Mouse (Mus musculus) stomach, postnatal 0 days (tissue): Measurements from ENCODE around the gene Plin4. TPM values are rescaled to one million over a fixed set of nuclear protein-coding genes. Genes with fewer than 3 reads are reported as not detected.

Experiments used
- ATAC-seq: fragments of 200-750 bp; cut with Nextera tagmentation; 2 replicates; pipeline ENCODE4 v1.8.0; 2017; ENCODE audit not compliant: low FRiP score, low TSS enrichment
- DNase-seq: peaks from one replicate; pipeline ENCODE4 v3.0.0-alpha.2; 2016; ENCODE audit warnings: low spot score
- H3K27ac ChIP-seq: fragments of 300-500 bp; sonication (generic); replicated peaks from 2 replicates; pipeline ENCODE4 v1.5.1; 2014; ENCODE audit warnings: mild to moderate bottlenecking, control low read depth
- H3K27me3 ChIP-seq: fragments of 300-500 bp; sonication (generic); 2 replicates; pipeline ENCODE4 v1.6.1; 2014; ENCODE audit warnings: low read length; ENCODE audit not compliant: control insufficient read depth, insufficient read depth
- H3K36me3 ChIP-seq: fragments of 300-500 bp; sonication (generic); 2 replicates; pipeline ENCODE4 v1.6.1; 2014; ENCODE audit warnings: low read length, mixed read lengths; ENCODE audit not compliant: control insufficient read depth, insufficient read depth
- H3K4me1 ChIP-seq: fragments of 300-500 bp; sonication (generic); replicated peaks from 2 replicates; pipeline ENCODE4 v1.6.1; 2014; ENCODE audit warnings: antibody characterized with exemption; ENCODE audit not compliant: control insufficient read depth, insufficient read depth
- H3K4me2 ChIP-seq: fragments of 300-500 bp; sonication (generic); replicated peaks from 2 replicates; pipeline ENCODE4 v1.6.1; 2014; ENCODE audit warnings: low read depth, mild to moderate bottlenecking, control low read depth, moderate library complexity
- H3K4me3 ChIP-seq: fragments of 300-500 bp; sonication (generic); 2 replicates; pipeline ENCODE4 v1.5.1; 2014; ENCODE audit warnings: low read depth, low read length, control low read depth
- H3K9ac ChIP-seq: fragments of 300-500 bp; sonication (generic); 2 replicates; pipeline ENCODE4 v1.6.1; 2014; ENCODE audit warnings: mild to moderate bottlenecking, low read length, control low read depth, mixed read lengths
- H3K9me3 ChIP-seq: fragments of 300-500 bp; sonication (generic); 2 replicates; pipeline ENCODE4 v1.6.1; 2016; ENCODE audit warnings: low read length; ENCODE audit not compliant: control insufficient read depth
- CTCF ChIP-seq: IDR thresholded peaks from 2 replicates; pipeline ENCODE4 v1.5.1; 2016; ENCODE audit warnings: antibody characterized with exemption, low read depth, mild to moderate bottlenecking, moderate library complexity
- EP300 ChIP-seq: optimal IDR thresholded peaks from 2 replicates; pipeline ENCODE3; 2016; ENCODE audit warnings: antibody characterized with exemption
- WGBS: fragments of 180-500 bp; shearing (Covaris S2); extraction: QIAGEN DNeasy Blood & Tissue Kit; methylation state at CpG from one replicate; pipeline ENCODE4 v1.1.7; 2014; 5-methylcytosine and 5-hydroxymethylcytosine counted together
- polyA plus RNA-seq: library from polyadenylated mRNA; unstranded; fragments of >200 nt; fragmentation: Nextera tagmentation; extraction: Ambion mirVana; gene quantifications from 2 replicates; pipeline ENCODE4 v1.2.1, GENCODE M21; 2015

The Plin4 gene
- polyA plus RNA-seq, 1 experiment from 2014 or later = 0.95 TPM

GRCm38 (mm10) chr17:56103465-56104285, 5.9 kb downstream of the Plin4 start:
- H3K36me3 ChIP-seq = peaks cover 14% of the 10 kb centered on the region
- no peaks in the 10 kb centered on the region for H3K27me3 ChIP-seq
- no peak overlapping the region for H3K4me3 ChIP-seq
- H3K4me2 ChIP-seq = no peak overlapping the region
- H3K27ac ChIP-seq = no peak overlapping the region
- TF ChIP-seq EP300 (no peak), CTCF (no peak)
- H3K9ac ChIP-seq = no peak overlapping the region
- 94% methylated on average over 8 of the region's 8 CpGs for WGBS
- ATAC-seq (no peak), DNase-seq (no peak)
- H3K4me1 ChIP-seq = no peaks in the 10 kb centered on the region
- H3K9me3 ChIP-seq = no peaks in the 10 kb centered on the region

GRCm38 (mm10) chr17:56102927-56103326, 6.7 kb downstream of the Plin4 start:
- H3K27me3 ChIP-seq = no peaks in the 10 kb centered on the region
- TF ChIP-seq CTCF = no peak
- no peak for TF ChIP-seq EP300
- no peaks in the 10 kb centered on the region for H3K9me3 ChIP-seq
- H3K4me2 ChIP-seq = no peak overlapping the region
- no peaks in the 10 kb centered on the region for H3K4me1 ChIP-seq
- H3K27ac ChIP-seq = no peak overlapping the region
- DNase-seq (no peak), ATAC-seq (no peak)
- H3K4me3 ChIP-seq = no peak overlapping the region
- H3K36me3 ChIP-seq = peaks cover 21% of the 10 kb centered on the region
- WGBS = 94% methylated on average over 9 of the region's 9 CpGs
- H3K9ac ChIP-seq = no peak overlapping the region

- WGBS = 91% methylated on average over 5 of the region's 5 CpGs
- peaks cover 28% of the 10 kb centered on the region for H3K36me3 ChIP-seq
- H3K4me2 ChIP-seq = no peak overlapping the region
- no peaks in the 10 kb centered on the region for H3K4me1 ChIP-seq
- ATAC-seq = no peak
- H3K4me3 ChIP-seq = no peak overlapping the region
- H3K9ac ChIP-seq = no peak overlapping the region
- H3K27ac ChIP-seq = no peak overlapping the region
- no peak for DNase-seq
- no peaks in the 10 kb centered on the region for H3K27me3 ChIP-seq
- H3K9me3 ChIP-seq = no peaks in the 10 kb centered on the region
- TF ChIP-seq EP300 (no peak), CTCF (no peak)
These were observed 7.4 kb downstream of the Plin4 start for GRCm38 (mm10) chr17:56102158-56102557.

GRCm38 (mm10) chr17:56100811-56101210, 8.8 kb downstream of the Plin4 start:
- no peak for TF ChIP-seq EP300
- no peak for TF ChIP-seq CTCF
- WGBS = 80% methylated on average over 3 of the region's 3 CpGs
- DNase-seq = no peak

GRCm38 (mm10) chr17:56098711-56099572, 10.7 kb downstream of the Plin4 start:
- no peak for ATAC-seq
- no peak overlapping the region for H3K9ac ChIP-seq
- 91% methylated on average over 15 of the region's 15 CpGs for WGBS
- TF ChIP-seq CTCF = peak; percentile 41
- TF ChIP-seq EP300 = no peak
- no peak overlapping the region for H3K4me3 ChIP-seq
- no peak for DNase-seq
- H3K4me1 ChIP-seq = no peaks in the 10 kb centered on the region
- H3K27ac ChIP-seq = no peak overlapping the region
- no peak overlapping the region for H3K4me2 ChIP-seq
- H3K9me3 ChIP-seq = no peaks in the 10 kb centered on the region
- no peaks in the 10 kb centered on the region for H3K27me3 ChIP-seq
- peaks cover 31% of the 10 kb centered on the region for H3K36me3 ChIP-seq

More at GRCm38 (mm10) chr17:56100811-56101210, 8.8 kb downstream of the Plin4 start:
- Histone ChIP-seq H3K27ac (no peak overlapping the region), H3K27me3 (no peaks in the 10 kb centered on the region), H3K4me1 (no peaks in the 10 kb centered on the region), H3K4me2 (no peak overlapping the region), H3K36me3 (peaks cover 31% of the 10 kb centered on the region), H3K4me3 (no peak overlapping the region), H3K9me3 (no peaks in the 10 kb centered on the region), H3K9ac (no peak overlapping the region)
- ATAC-seq = no peak

- Histone ChIP-seq H3K27me3 (no peaks in the 10 kb centered on the region), H3K9ac (no peak overlapping the region), H3K4me3 (no peak overlapping the region), H3K27ac (no peak overlapping the region), H3K4me2 (no peak overlapping the region), H3K4me1 (no peaks in the 10 kb centered on the region), H3K36me3 (peaks cover 33% of the 10 kb centered on the region), H3K9me3 (no peaks in the 10 kb centered on the region)
- ATAC-seq = no peak
- DNase-seq = no peak
- WGBS = 94% methylated on average over 8 of the region's 8 CpGs
- TF ChIP-seq EP300 (no peak), CTCF (no peak)
These were observed 11.4 kb downstream of the Plin4 start for GRCm38 (mm10) chr17:56098180-56098579.
